Mouse (Mus musculus) heart, adult 11 months (tissue): ENCODE data around the gene Fbxw22.
"Not testable (repeated sequence)": the region's sequence is repeated elsewhere in the genome, so short reads cannot be mapped to it uniquely, and the experiment has no call there.

Source experiments
- DNase-seq: peaks from one replicate; pipeline ENCODE4 v3.0.0; 2022

Fbxw22 gene

GRCm38 (mm10) chr9:109404196-109404595 lies at the start of gene Fbxw22:
TSS of gene Fbxw22 (minus strand) at chr9:109404296.
- DNase-seq: not testable (repeated sequence)

DNA sequence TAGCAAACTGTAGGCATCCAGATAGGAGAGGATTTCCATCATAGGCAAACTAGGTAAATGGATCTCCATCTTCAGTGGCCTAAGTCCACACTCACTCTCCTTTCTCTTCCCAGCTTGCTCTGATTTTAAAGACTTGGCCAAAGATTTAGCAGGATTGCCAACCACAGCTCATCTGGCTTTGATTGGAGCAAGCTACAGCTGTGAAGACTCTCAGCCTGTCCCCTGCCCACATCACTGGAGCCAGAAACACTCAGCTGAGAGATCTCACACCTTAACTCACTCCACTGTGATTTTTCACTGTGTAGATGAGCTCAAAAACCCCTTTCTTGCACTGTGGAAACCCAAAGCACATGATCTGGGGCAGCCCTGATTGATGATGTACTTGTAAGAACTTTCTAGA lies 44.9 kb upstream of the Fbxw22 start, which contains the start of gene Fbxw16:
Gene Fbxw16 (minus strand): TSS at position 101 of the 400 bp plus-strand sequence.
- no peak for DNase-seq

DNA sequence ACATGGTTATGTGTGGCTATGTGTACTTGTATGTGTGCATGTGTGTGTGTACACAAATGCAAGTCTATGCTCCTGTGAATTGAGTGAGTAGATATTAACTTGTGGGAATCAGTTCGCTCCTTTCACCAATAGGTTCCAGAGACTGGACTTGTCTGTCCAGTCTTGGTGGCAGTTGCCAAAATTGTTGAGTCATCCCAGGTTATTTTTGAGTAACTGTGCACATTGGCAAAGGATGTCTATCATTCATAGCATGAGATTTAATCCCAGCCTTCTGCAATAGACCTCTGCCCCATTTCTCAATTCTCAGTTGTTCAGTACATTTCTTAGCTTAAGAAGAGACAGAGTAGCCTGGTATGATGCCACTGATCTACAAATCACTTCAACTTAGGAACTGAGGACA lies 28.9 kb upstream of the Fbxw22 start:
- DNase-seq: no peak

DNA sequence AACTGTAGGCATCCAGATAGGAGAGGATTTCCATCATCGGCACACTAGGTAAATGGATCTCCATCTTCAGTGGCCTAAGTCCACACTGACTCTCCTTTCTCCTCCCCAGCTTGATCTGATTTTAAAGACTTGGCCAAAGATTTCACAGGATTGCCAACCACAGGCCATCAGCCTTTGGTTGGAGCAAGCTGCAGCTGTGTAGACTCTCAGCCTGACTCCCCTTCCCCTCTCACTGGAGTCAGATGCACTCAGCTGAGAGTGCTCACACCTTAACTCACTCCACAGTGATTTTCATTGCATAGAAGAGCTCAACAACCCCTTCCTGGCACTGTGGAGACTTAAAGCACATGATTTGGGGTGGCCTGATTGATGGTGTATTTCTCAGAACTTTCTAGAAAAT lies 64.5 kb downstream of the Fbxw22 start, which contains the start of gene Fbxw28:
Gene Fbxw28 (minus strand): TSS at position 101 of the 400 bp plus-strand sequence.
- DNase-seq: not testable (repeated sequence)
